Mouse (Mus musculus): Measurements from ENCODE around the gene Nrxn3. TPM values are rescaled to one million over a fixed set of nuclear protein-coding genes. Genes with fewer than 3 reads are reported as not detected.

Gene Nrxn3
- 35.4 and 40.6 TPM in 2 replicates for polyA plus RNA-seq (2012; rRNA removed)

GRCm38 (mm10) chr12:88722691-88723070, at the start of gene Nrxn3:
Gene Nrxn3, plus strand, starts transcription at chr12:88722876.

